8 mouse cellular contexts compared by ENCODE assay signal in the genomic region with DNA sequence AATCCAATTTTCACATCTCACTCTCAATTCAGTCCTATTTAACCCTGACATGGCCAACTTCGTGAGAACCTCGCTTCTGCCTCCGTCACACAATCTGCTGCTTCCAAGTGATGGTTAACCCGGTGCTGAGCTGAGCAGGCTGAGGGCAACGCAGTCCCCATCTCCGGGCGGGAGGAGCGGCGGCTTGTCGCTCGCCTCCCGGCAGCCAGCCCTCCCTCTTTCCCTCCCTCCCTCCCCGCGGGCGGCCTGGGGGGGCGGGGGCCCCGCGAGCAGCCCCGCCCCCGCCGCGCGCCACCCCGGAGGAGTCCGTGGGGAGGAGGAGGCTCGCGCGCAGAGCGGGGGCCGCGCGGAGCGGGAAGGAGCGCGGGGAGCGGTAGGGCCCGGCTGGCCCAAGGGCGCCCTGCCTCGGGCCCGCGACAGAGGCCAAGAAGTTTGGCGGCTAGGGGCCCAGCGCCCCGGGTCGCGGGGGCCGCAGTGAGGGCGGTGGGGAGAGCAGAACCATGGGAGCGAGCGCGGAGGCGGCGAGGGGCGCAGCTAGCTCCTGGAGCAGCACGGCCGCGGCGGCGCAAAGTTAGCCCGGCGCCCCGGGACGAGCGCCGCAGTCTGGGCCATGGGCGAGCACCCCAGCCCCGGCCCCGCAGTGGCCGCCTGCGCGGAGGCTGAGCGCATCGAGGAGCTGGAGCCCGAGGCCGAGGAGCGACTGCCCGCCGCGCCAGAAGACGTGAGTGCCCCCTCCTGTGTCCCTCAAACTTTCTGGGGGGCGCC. TPM values are rescaled to one million over a fixed set of nuclear protein-coding genes. Genes with fewer than 3 reads are reported as not detected.
DNase-seq lines count a peak whose midpoint lies in the region; ATAC-seq and TF ChIP-seq lines count a peak whose summit lies in the region.

Rhbdl3 (plus strand) TSS at position 362 of the 765 bp plus-strand sequence.

- H3K4me1 ChIP-seq in forebrain, embryonic 14.5 days (ENCODE audit: control insufficient read depth, insufficient read depth, low read length), result peaks cover 25% of the 10 kb centered on the region
- H3K4me1 ChIP-seq in lung, adult 2 months (ENCODE audit: control insufficient read depth, insufficient read depth, low read length), result peaks cover 5% of the 10 kb centered on the region; the same call in 1 of the 2 replicates

- H3K9me3 ChIP-seq in forebrain, embryonic 14.5 days (replicated peaks; ENCODE audit: control insufficient read depth, low read length), result no peaks in the 10 kb centered on the region

- peak within 1 kb of the TSS; percentile 75 for H3K4me3 ChIP-seq in forebrain, embryonic 14.5 days (ENCODE audit: low read depth, low read length)
- peak within 1 kb of the TSS; percentile 69 for H3K4me3 ChIP-seq in layer of hippocampus, adult 2 months
- H3K4me3 ChIP-seq in lung, adult 2 months (replicated peaks; ENCODE audit: extremely low read depth, low read depth, low read length), result peak within 1 kb of the TSS; percentile 75

- intact Hi-C loops in heart, postnatal 36 days (cut with DNase I), result loop anchor here (5.0 kb wide), 1 partner anchor 52 kb away; no protein-coding TSS in a partner anchor

- H3K36me3 ChIP-seq in forebrain, embryonic 14.5 days (ENCODE audit: control insufficient read depth, insufficient read depth, low read length), result 0 out of 2 replicates have a peak, but pooled peaks cover 8% of the 10 kb centered on the region

- peak; percentile 25; the same call in 1 of the 2 replicates for TF ChIP-seq POLR2A in lung, adult 2 months (IDR thresholded peaks at IDR 0.05; ENCODE audit: borderline replicate concordance, extremely low read depth, low read depth, low read length)

- TF ChIP-seq CTCF in layer of hippocampus, adult 2 months (conservative IDR thresholded peaks at IDR 0.05), result no peak
- no peak for TF ChIP-seq CTCF in lung, adult 2 months (IDR thresholded peaks at IDR 0.05; ENCODE audit: insufficient read depth, low read length)

- ATAC-seq in CD4-positive, CD25-positive, alpha-beta regulatory T cell, adult 4 months, result peak; percentile 46
- ATAC-seq in forebrain, embryonic 14.5 days, result peak; percentile 65

- peak; percentile 79 to 84 for DNase-seq in adrenal gland, postnatal 36 days
- peak; percentile 79 for DNase-seq in forebrain, embryonic 14.5 days (ENCODE audit: low spot score)
- peak; percentile 71 to 82 for DNase-seq in heart, postnatal 36 days
- DNase-seq in layer of hippocampus, adult 2 months (ENCODE audit: low spot score in 2 of 2), result peak; percentile 59 to 62
- DNase-seq in lung, adult 2 months, result peak; percentile 50
- DNase-seq in ovary, postnatal 14 days (ENCODE audit: low spot score), result peak; percentile 43
- peak; percentile 66 for DNase-seq in thymus, postnatal 4 days

- under 1% methylated on average over 72 of the region's 81 CpGs for WGBS in forebrain, embryonic 14.5 days
- WGBS in lung, adult 2 months, result under 1% methylated on average over 61 of the region's 81 CpGs

- no peaks in the 10 kb centered on the region for H3K27me3 ChIP-seq in forebrain, embryonic 14.5 days (replicated peaks; ENCODE audit: control insufficient read depth, insufficient read depth, low read length)

- peak within 1 kb of the TSS; percentile 92 for H3K4me2 ChIP-seq in forebrain, embryonic 14.5 days (ENCODE audit: low read length)

- peak within 1 kb of the TSS; percentile 86 for H3K9ac ChIP-seq in forebrain, embryonic 14.5 days (ENCODE audit: low read length)

- peak within 1 kb of the TSS; percentile 86 for H3K27ac ChIP-seq in forebrain, embryonic 14.5 days (ENCODE audit: low read depth, low read length)
- peak within 1 kb of the TSS; percentile 87 for H3K27ac ChIP-seq in layer of hippocampus, adult 2 months

RNA-seq across cellular contexts. Expression of gene Rhbdl3, which starts in this region (rescaled TPM):
- 1 to 10 TPM in 1 of 2 experiments, under 1 TPM in 1; 0.82 to 1.6 TPM for polyA plus RNA-seq in CD4-positive, CD25-positive, alpha-beta regulatory T cell, adult 4 months (2017; shearing (Covaris generic))
- 1 to 10 TPM; 3.0 to 3.3 TPM for total RNA-seq in adrenal gland, postnatal 36 days (2021)
- 10.9 and 11.8 TPM in 2 replicates for polyA plus RNA-seq in forebrain, embryonic 14.5 days (2014; fragmentation: Nextera tagmentation; extraction: Ambion mirVana)
- total RNA-seq in heart, postnatal 36 days (2021), result 1 to 10 TPM; 7.2 to 7.9 TPM
- total RNA-seq in layer of hippocampus, adult 2 months (2021), result 10 to 100 TPM; 27.2 to 27.6 TPM
- polyA plus RNA-seq in lung, adult 2 months (2012; rRNA removed), result 2.7 and 2.9 TPM in 2 replicates

Comparison
In these comparisons a context has a peak if more than half of its experiments do, and no peak if none do; other contexts are left out.
1. Peak in every context shown above with its lines: DNase-seq, ATAC-seq, H3K4me3 ChIP-seq and H3K27ac ChIP-seq.